Mouse (Mus musculus): ENCODE results near the gene Mdh1. TPM values are rescaled to one million over a fixed set of nuclear protein-coding genes. Genes with fewer than 3 reads are reported as not detected.

Mdh1 gene
- total and polyA plus RNA-seq, 3 experiments: 174 to 329 (median 175) TPM

DNA sequence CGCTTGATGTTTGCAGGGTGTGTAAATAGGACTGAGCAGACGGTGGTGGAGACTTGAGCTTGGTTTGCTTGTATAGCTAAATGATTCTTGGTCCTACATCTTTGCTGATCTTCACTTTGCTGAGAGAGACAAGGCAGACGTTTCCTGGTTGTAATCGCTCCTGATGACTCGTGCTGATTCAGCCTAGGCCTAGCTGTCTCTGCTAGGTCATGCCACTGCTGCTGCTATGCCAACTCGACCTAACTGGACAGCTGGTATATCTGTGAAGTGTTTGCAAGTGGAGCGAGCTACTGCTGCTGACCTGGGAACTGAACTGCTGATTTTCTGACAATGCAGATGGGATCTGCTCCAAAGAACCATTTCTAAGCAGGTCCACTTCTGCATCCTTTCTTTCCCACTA is 9.3 kb upstream of the Mdh1 start:
- Histone ChIP-seq H3K27me3 (ENCODE audit: control insufficient read depth in 1 of 2, insufficient read depth in 2 of 2, low read length in 2 of 2) (no peaks in the 10 kb centered on the region), H3K9ac (ENCODE audit: control insufficient read depth, low read depth, low read length, poor library complexity, severe bottlenecking) (no peak overlapping the region), H3K4me1 (ENCODE audit: control insufficient read depth in 1 of 2, insufficient read depth in 2 of 2, low read length in 2 of 2) (peaks cover 0 to 8% of the 10 kb centered on the region in 2 experiments; a peak in 2 of 4 replicates), H3K4me3 (ENCODE audit: control insufficient read depth in 1 of 2, insufficient read depth in 1 of 2, low read depth in 2 of 2, low read length in 2 of 2) (no peak overlapping the region), H3K36me3 (ENCODE audit: control insufficient read depth in 1 of 2, insufficient read depth in 2 of 2, low read length in 2 of 2) (peaks cover 0 to 9% of the 10 kb centered on the region in 2 experiments; a peak in 2 of 4 replicates), H3K27ac (ENCODE audit: control insufficient read depth, low read depth, low read length) (no peak overlapping the region), H3K9me3 (replicated peaks; ENCODE audit: insufficient read depth, low read length) (no peaks in the 10 kb centered on the region), H3K79me2 (ENCODE audit: control insufficient read depth, insufficient read depth, low read length, poor library complexity) (no peaks in the 10 kb centered on the region)
- DNase-seq (ENCODE audit: low read depth, low spot score): peak; percentile 34
- TF ChIP-seq MAX (IDR thresholded peaks at IDR 0.05; ENCODE audit: low read length): no peak
- no peak for TF ChIP-seq POLR2A (IDR thresholded peaks at IDR 0.05; ENCODE audit: control insufficient read depth in 1 of 2, insufficient read depth in 1 of 2, low read depth in 1 of 2, low read length in 2 of 2, poor library complexity in 1 of 2)
- TF ChIP-seq E2F4 (IDR thresholded peaks at IDR 0.05; ENCODE audit: borderline replicate concordance, low read depth, low read length): no peak
- no peak for TF ChIP-seq MYC (IDR thresholded peaks at IDR 0.05; ENCODE audit: low read depth, low read length)
- TF ChIP-seq ZMIZ1 (IDR thresholded peaks at IDR 0.05; ENCODE audit: low read depth, low read length): no peak
- no peak for TF ChIP-seq POLR2AphosphoS2 (IDR thresholded peaks at IDR 0.05; ENCODE audit: low read length)
- TF ChIP-seq POLR2AphosphoS5 (IDR thresholded peaks at IDR 0.05; ENCODE audit: borderline replicate concordance, low read depth, low read length): no peak
- no peak for TF ChIP-seq GABPA (IDR thresholded peaks at IDR 0.05; ENCODE audit: low read depth, low read length)
- no peak for TF ChIP-seq MAFK (IDR thresholded peaks at IDR 0.05; ENCODE audit: borderline replicate concordance, low read depth, low read length)
- TF ChIP-seq SIN3A (IDR thresholded peaks at IDR 0.05; ENCODE audit: low read length): no peak

DNA sequence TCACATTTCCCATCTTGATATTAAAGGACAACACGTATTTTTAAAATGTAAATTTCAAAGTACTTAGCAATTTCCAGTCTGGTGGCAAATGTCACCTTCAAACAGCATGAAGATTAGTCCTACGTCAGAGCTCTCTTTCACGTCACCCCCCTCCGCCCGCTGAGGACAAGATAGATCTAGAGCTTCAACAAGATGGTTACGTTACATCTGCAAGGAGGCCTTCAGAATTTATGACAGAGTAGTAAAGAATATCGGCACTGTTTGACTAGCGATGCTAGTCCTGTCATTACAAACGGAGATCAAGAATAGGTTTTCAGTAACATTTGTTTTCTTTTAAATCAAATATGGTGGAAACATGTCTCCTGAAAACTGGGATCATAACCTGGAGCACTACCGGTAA is 1.2 kb downstream of the Mdh1 start:
- Histone ChIP-seq H3K27ac (ENCODE audit: control insufficient read depth, low read depth, low read length) (peak overlapping the region; percentile 38), H3K9ac (ENCODE audit: control insufficient read depth, low read depth, low read length, poor library complexity, severe bottlenecking) (peak overlapping the region; percentile 70), H3K79me2 (ENCODE audit: control insufficient read depth, insufficient read depth, low read length, poor library complexity) (peaks cover 9% of the 10 kb centered on the region), H3K36me3 (ENCODE audit: control insufficient read depth in 1 of 2, insufficient read depth in 2 of 2, low read length in 2 of 2) (peaks cover 0 to 38% of the 10 kb centered on the region in 2 experiments; a peak in 2 of 4 replicates), H3K4me1 (ENCODE audit: control insufficient read depth in 1 of 2, insufficient read depth in 2 of 2, low read length in 2 of 2) (peaks cover 9 to 25% of the 10 kb centered on the region in 2 experiments), H3K9me3 (replicated peaks; ENCODE audit: insufficient read depth, low read length) (no peaks in the 10 kb centered on the region), H3K4me3 (ENCODE audit: control insufficient read depth in 1 of 2, insufficient read depth in 1 of 2, low read depth in 2 of 2, low read length in 2 of 2) (peak overlapping the region; percentile 57 to 85), H3K27me3 (ENCODE audit: control insufficient read depth in 1 of 2, insufficient read depth in 2 of 2, low read length in 2 of 2) (no peaks in the 10 kb centered on the region)
- TF ChIP-seq ZMIZ1 (IDR thresholded peaks at IDR 0.05; ENCODE audit: low read depth, low read length) (no peak), GABPA (IDR thresholded peaks at IDR 0.05; ENCODE audit: low read depth, low read length) (no peak), ETS1 (IDR thresholded peaks at IDR 0.05; ENCODE audit: low read depth, low read length) (peak; percentile 34; the same call in 1 of the 2 replicates), MAX (IDR thresholded peaks at IDR 0.05; ENCODE audit: low read length) (0 out of 2 replicates have a peak, but pooled peaks have one; percentile 14), SMC3 (IDR thresholded peaks at IDR 0.05; ENCODE audit: low read depth, low read length) (no peak), CHD2 (IDR thresholded peaks at IDR 0.05; ENCODE audit: low read length) (no peak), CTCF (IDR thresholded peaks at IDR 0.05 in 2 of 3, conservative IDR thresholded peaks at IDR 0.05 in 1 of 3; ENCODE audit: control insufficient read depth in 1 of 3, insufficient read depth in 1 of 3, low read depth in 2 of 3, low read length in 3 of 3, poor library complexity in 1 of 3, severe bottlenecking in 1 of 3) (no peak), TAL1 (IDR thresholded peaks at IDR 0.05; ENCODE audit: low read length) (no peak), MAFK (IDR thresholded peaks at IDR 0.05; ENCODE audit: borderline replicate concordance, low read depth, low read length) (no peak), USF2 (IDR thresholded peaks at IDR 0.05; ENCODE audit: borderline replicate concordance in 1 of 2, insufficient read depth in 1 of 2, low read depth in 1 of 2, low read length in 2 of 2) (no peak), USF1 (IDR thresholded peaks at IDR 0.05; ENCODE audit: low read depth, low read length) (no peak), HCFC1 (IDR thresholded peaks at IDR 0.05; ENCODE audit: low read depth, low read length) (0 out of 2 replicates have a peak, but pooled peaks have one; percentile 13), RCOR1 (IDR thresholded peaks at IDR 0.05; ENCODE audit: low read depth, low read length) (no peak), EP300 (IDR thresholded peaks at IDR 0.05; ENCODE audit: low read depth in 1 of 2, low read length in 2 of 2) (no peak), RAD21 (IDR thresholded peaks at IDR 0.05; ENCODE audit: low read depth, low read length) (no peak), CHD1 (IDR thresholded peaks at IDR 0.05; ENCODE audit: low read depth, low read length) (0 out of 2 replicates have a peak, but pooled peaks have one; percentile 61), TBP (IDR thresholded peaks at IDR 0.05; ENCODE audit: low read depth, low read length) (no peak), GATA1 (IDR thresholded peaks at IDR 0.05; ENCODE audit: low read depth, low read length) (no peak), UBTF (IDR thresholded peaks at IDR 0.05; ENCODE audit: borderline replicate concordance, insufficient read depth, low read depth, low read length) (no peak)
- peak; percentile 81 for DNase-seq (ENCODE audit: low read depth, low spot score)

All from MEL (cell line).